Mouse (Mus musculus) cortical plate, adult 2 months (tissue): ENCODE measurements at regions not wholly inside any gene's neighbourhood (a gene's known extent, or its start where the extent isn't known, plus 50 kb on each side); places are given as distances from the start of the nearest gene placed in this dataset.

ENCODE experiments used
- CTCF ChIP-seq: fragments of 200-500 bp; IDR thresholded peaks from 2 replicates; pipeline ENCODE4 v1.5.1; 2011; ENCODE audit warnings: mild to moderate bottlenecking, control low read depth, low read length; ENCODE audit not compliant: insufficient read depth; ENCODE audit errors: extremely low read depth
- POLR2A ChIP-seq: fragments of 200-500 bp; IDR thresholded peaks from 2 replicates; pipeline ENCODE4 v1.6.1; 2011; ENCODE audit warnings: mild to moderate bottlenecking, low read length, control low read depth; ENCODE audit not compliant: insufficient read depth; ENCODE audit errors: extremely low read depth

DNA sequence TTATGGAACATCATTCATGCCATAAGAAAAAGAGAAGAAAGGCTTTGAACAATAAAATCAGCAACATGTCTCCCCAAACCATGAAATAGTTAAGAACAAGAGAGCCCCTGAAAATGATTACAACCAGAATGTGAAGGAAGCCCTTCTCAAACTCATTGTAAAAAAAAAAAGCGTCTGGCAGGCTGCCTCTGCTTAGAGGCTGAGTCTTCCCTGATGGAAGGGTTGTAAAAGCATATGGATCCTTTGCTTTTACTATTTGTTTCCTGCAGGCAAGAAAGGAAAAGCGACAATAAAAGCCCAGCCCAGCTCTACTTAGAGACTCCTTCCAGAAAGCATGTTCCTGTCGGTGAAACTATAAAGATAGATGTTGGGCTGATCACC lies 461.2 kb upstream of the Cited2 start:
- TF ChIP-seq CTCF, result no peak
- no peak for TF ChIP-seq POLR2A
